Mouse (Mus musculus) embryonic fibroblast, embryonic 13.5 days (primary cell): ENCODE data around the gene Zfp202.

Experiments used
- CTCF ChIP-seq: IDR thresholded peaks from 2 replicates; pipeline ENCODE4 v1.5.1; 2011; ENCODE audit warnings: mild to moderate bottlenecking, control low read depth, low read length, moderate library complexity, borderline replicate concordance; ENCODE audit not compliant: insufficient read depth
- POLR2A ChIP-seq: IDR thresholded peaks from 2 replicates; pipeline ENCODE4 v1.6.1; 2011; ENCODE audit warnings: low read depth, mild to moderate bottlenecking, control low read depth, low read length, moderate library complexity

GRCm38 (mm10) chr9:40249106-40249505 is 57.0 kb downstream of the Zfp202 start:
- TF ChIP-seq POLR2A (no peak), CTCF (no peak)
